Mouse (Mus musculus): Measurements from ENCODE around the gene Parp6.

DNA sequence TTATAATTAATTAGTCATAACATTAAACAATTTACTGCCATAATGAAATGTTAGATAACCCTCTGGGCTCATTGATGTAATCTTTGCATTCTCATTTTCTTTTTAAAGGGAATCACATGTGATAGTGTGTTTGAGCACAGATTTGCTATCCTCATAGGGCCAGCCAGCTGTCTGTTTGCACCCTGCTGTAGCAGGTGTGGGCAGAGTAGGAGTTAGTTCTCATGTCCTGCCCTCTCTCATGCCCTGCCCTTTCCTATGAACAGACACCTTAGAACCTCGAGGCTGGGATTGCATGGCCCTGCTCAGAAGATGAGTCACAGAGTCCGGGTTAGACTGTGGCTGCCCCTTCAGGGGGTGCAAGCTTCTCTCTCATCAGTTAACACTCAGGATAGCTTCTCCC is 56.3 kb downstream of the Parp6 start:
- TF ChIP-seq CTCF (IDR thresholded peaks at IDR 0.05; ENCODE audit: low read depth) (no peak), EP300 (IDR thresholded peaks at IDR 0.05; ENCODE audit: low read depth) (no peak)
